Mouse (Mus musculus) spleen, adult 2 months (tissue): ENCODE results near the gene Nos2. TPM values are rescaled to one million over a fixed set of nuclear protein-coding genes. Genes with fewer than 3 reads are reported as not detected.

Experiments used
- DNase-seq, 2 experiments: peaks; one replicate each; pipeline versions ENCODE4 v3.0.0 to v3.0.0-alpha.2; 2012 to 2021; ENCODE audit warnings: low spot score in 2 of 2, low read depth in 1 of 2
- H3K27ac ChIP-seq: fragments of 200-500 bp; 2 replicates; pipeline ENCODE4 v1.5.1; 2012; ENCODE audit warnings: low read length, inconsistent platforms; ENCODE audit not compliant: insufficient read depth
- H3K27me3 ChIP-seq: fragments of 200-500 bp; 2 replicates; pipeline ENCODE4 v1.6.1; 2012; ENCODE audit warnings: mild to moderate bottlenecking, moderate library complexity, low read length, inconsistent platforms; ENCODE audit not compliant: control insufficient read depth, insufficient read depth
- H3K36me3 ChIP-seq: fragments of 200-500 bp; 2 replicates; pipeline ENCODE4 v1.6.1; 2012; ENCODE audit warnings: mild to moderate bottlenecking, low read length, inconsistent platforms; ENCODE audit not compliant: control insufficient read depth, insufficient read depth
- H3K4me1 ChIP-seq: fragments of 200-500 bp; 2 replicates; pipeline ENCODE4 v1.6.1; 2011; ENCODE audit warnings: inconsistent platforms; ENCODE audit not compliant: control insufficient read depth, insufficient read depth, insufficient read length
- H3K4me3 ChIP-seq: fragments of 200-500 bp; 2 replicates; pipeline ENCODE4 v1.5.1; 2011; ENCODE audit warnings: mild to moderate bottlenecking, inconsistent platforms; ENCODE audit not compliant: insufficient read depth, insufficient read length; ENCODE audit errors: extremely low read depth
- CTCF ChIP-seq: fragments of 200-500 bp; IDR thresholded peaks from 2 replicates; pipeline ENCODE4 v1.5.1; 2011; ENCODE audit warnings: mild to moderate bottlenecking, inconsistent platforms; ENCODE audit not compliant: insufficient read depth, insufficient read length, insufficient replicate concordance; ENCODE audit errors: extremely low read depth
- POLR2A ChIP-seq: fragments of 200-500 bp; IDR thresholded peaks from 2 replicates; pipeline ENCODE4 v1.6.1; 2011; ENCODE audit warnings: low read depth, low read length, inconsistent platforms
- WGBS: fragments of 180-500 bp; shearing (Covaris S2); methylation state at CpG from one replicate; pipeline ENCODE4 v1.1.7; 2018; 5-methylcytosine and 5-hydroxymethylcytosine counted together
- polyA plus RNA-seq: library from polyadenylated mRNA; depleted of rRNA; stranded (reverse); fragments of >200 nt; gene quantifications from 2 replicates; pipeline ENCODE4 v1.2.3, GENCODE M21; 2012

The Nos2 gene
- polyA plus RNA-seq, 1 experiment: 1.2 TPM

GRCm38 (mm10) chr11:78971096-78971495, 50.5 kb downstream of the Nos2 start:
- DNase-seq: no peak
- WGBS: 95% methylated on average over 8 of the region's 8 CpGs
- peaks cover 57% of the 10 kb centered on the region for H3K36me3 ChIP-seq

GRCm38 (mm10) chr11:78971746-78972145, 51.2 kb downstream of the Nos2 start:
- H3K36me3 ChIP-seq: peaks cover 57% of the 10 kb centered on the region
- H3K27me3 ChIP-seq: no peaks in the 10 kb centered on the region
- TF ChIP-seq POLR2A: no peak
- no peak for TF ChIP-seq CTCF
- H3K27ac ChIP-seq: no peak overlapping the region
- DNase-seq: no peak
- over 99% methylated on average over 3 of the region's 3 CpGs for WGBS
- no peak overlapping the region for H3K4me3 ChIP-seq
- no peaks in the 10 kb centered on the region; the same call in 1 of the 2 replicates for H3K4me1 ChIP-seq

More at GRCm38 (mm10) chr11:78971096-78971495, 50.5 kb downstream of the Nos2 start:
- H3K4me1 ChIP-seq: no peaks in the 10 kb centered on the region; the same call in 1 of the 2 replicates
- no peak overlapping the region for H3K4me3 ChIP-seq
- TF ChIP-seq CTCF: no peak
- H3K27ac ChIP-seq: no peak overlapping the region
- no peaks in the 10 kb centered on the region for H3K27me3 ChIP-seq

GRCm38 (mm10) chr11:78972328-78972727, 51.7 kb downstream of the Nos2 start:
- Histone ChIP-seq H3K4me3 (no peak overlapping the region), H3K36me3 (peaks cover 57% of the 10 kb centered on the region), H3K4me1 (no peaks in the 10 kb centered on the region; the same call in 1 of the 2 replicates), H3K27ac (no peak overlapping the region), H3K27me3 (no peaks in the 10 kb centered on the region)
- TF ChIP-seq POLR2A (no peak), CTCF (no peak)
- no peak for DNase-seq
- 77% methylated on average over 6 of the region's 6 CpGs for WGBS

GRCm38 (mm10) chr11:78972811-78973351, 52.3 kb downstream of the Nos2 start:
- Histone ChIP-seq H3K4me1 (no peaks in the 10 kb centered on the region; the same call in 1 of the 2 replicates), H3K27ac (no peak overlapping the region), H3K27me3 (no peaks in the 10 kb centered on the region), H3K36me3 (peaks cover 61% of the 10 kb centered on the region), H3K4me3 (no peak overlapping the region)
- 41% methylated on average over 8 of the region's 8 CpGs for WGBS
- TF ChIP-seq POLR2A (no peak), CTCF (no peak)
- DNase-seq: no peak

- no peak for DNase-seq
- H3K4me1 ChIP-seq: no peaks in the 10 kb centered on the region; the same call in 1 of the 2 replicates
- peaks cover 58% of the 10 kb centered on the region for H3K36me3 ChIP-seq
- WGBS: 67% methylated on average over 17 of the region's 17 CpGs
- no peak for TF ChIP-seq POLR2A
- TF ChIP-seq CTCF: no peak
- H3K27ac ChIP-seq: no peak overlapping the region
- no peak overlapping the region for H3K4me3 ChIP-seq
- no peaks in the 10 kb centered on the region for H3K27me3 ChIP-seq
These were observed 53.0 kb downstream of the Nos2 start for GRCm38 (mm10) chr11:78973381-78974150.

GRCm38 (mm10) chr11:78976731-78977510, 56.3 kb downstream of the Nos2 start:
- Histone ChIP-seq H3K27me3 (no peaks in the 10 kb centered on the region), H3K36me3 (peaks cover 36% of the 10 kb centered on the region), H3K4me1 (peaks cover 2% of the 10 kb centered on the region), H3K27ac (no peak overlapping the region), H3K4me3 (no peak overlapping the region)
- TF ChIP-seq POLR2A (no peak), CTCF (no peak)
- no peak for DNase-seq
- 96% methylated on average over 8 of the region's 8 CpGs for WGBS
